Mouse (Mus musculus) bone marrow, adult 2 months (tissue): ENCODE data around the gene Srgap3. TPM values are rescaled to one million over a fixed set of nuclear protein-coding genes. Genes with fewer than 3 reads are reported as not detected.

Source experiments
- H3K27ac ChIP-seq: fragments of 200-500 bp; 2 replicates; pipeline ENCODE4 v1.5.1; 2012; ENCODE audit warnings: low read depth, mild to moderate bottlenecking, control low read depth, inconsistent platforms, low read length; ENCODE audit not compliant: control insufficient read depth, poor library complexity, insufficient read depth
- H3K4me1 ChIP-seq: fragments of 200-500 bp; 2 replicates; pipeline ENCODE4 v1.6.1; 2011; ENCODE audit warnings: low read length; ENCODE audit not compliant: control insufficient read depth, insufficient read depth
- H3K4me3 ChIP-seq: fragments of 200-500 bp; replicated peaks from 2 replicates; pipeline ENCODE3; 2011; ENCODE audit warnings: mild to moderate bottlenecking, low read depth, low read length, control low read depth; ENCODE audit not compliant: control insufficient read depth
- CTCF ChIP-seq: fragments of 200-500 bp; IDR thresholded peaks from 2 replicates; pipeline ENCODE4 v1.5.1; 2011; ENCODE audit warnings: low read length, control low read depth; ENCODE audit not compliant: control insufficient read depth, insufficient read depth
- POLR2A ChIP-seq: fragments of 200-500 bp; IDR thresholded peaks from 2 replicates; pipeline ENCODE4 v1.6.1; 2011; ENCODE audit warnings: low read depth, mild to moderate bottlenecking, control low read depth, low read length, borderline replicate concordance; ENCODE audit not compliant: control insufficient read depth
- WGBS: fragments of 180-500 bp; shearing (Covaris S2); methylation state at CpG from one replicate; pipeline ENCODE4 v1.1.7; 2018; 5-methylcytosine and 5-hydroxymethylcytosine counted together
- polyA plus RNA-seq: library from polyadenylated mRNA; stranded (reverse); fragments of >200 nt; gene quantifications from 2 replicates; pipeline ENCODE4 v1.2.4, GENCODE M21; 2011; ENCODE audit warnings: low replicate concordance; ENCODE audit not compliant: missing spikeins, insufficient read depth, insufficient read length

Srgap3 gene
- 2.9 and 6.0 TPM in 2 replicates for polyA plus RNA-seq

- H3K27ac ChIP-seq = peak within 1 kb of the TSS; percentile 17; the same call in 1 of the 2 replicates
- under 1% methylated on average over 31 of the region's 31 CpGs for WGBS
- TF ChIP-seq POLR2A = no peak
- no peak for TF ChIP-seq CTCF
These were observed at the start of gene Srgap3 for GRCm38 (mm10) chr6:112946895-112947436. TSS of gene Srgap3 (minus strand) at chr6:112947266.

GRCm38 (mm10) chr6:112995708-112996107 is 48.6 kb upstream of the Srgap3 start:
- 44% methylated on average over 1 of the region's 1 CpGs for WGBS
- H3K4me3 ChIP-seq = no peak overlapping the region
- H3K27ac ChIP-seq = no peak overlapping the region
- H3K4me1 ChIP-seq = no peaks in the 10 kb centered on the region
- no peak for TF ChIP-seq POLR2A
- no peak for TF ChIP-seq CTCF

More at GRCm38 (mm10) chr6:112946895-112947436, at the start of gene Srgap3:
- Histone ChIP-seq H3K4me3 (peak within 1 kb of the TSS; percentile 73), H3K4me1 (0 out of 2 replicates have a peak, but pooled peaks cover 1% of the 10 kb centered on the region)

- TF ChIP-seq CTCF = no peak
- TF ChIP-seq POLR2A = no peak
- Histone ChIP-seq H3K27ac (no peak overlapping the region), H3K4me1 (no peaks in the 10 kb centered on the region), H3K4me3 (no peak overlapping the region)
- 69% methylated on average over 1 of the region's 1 CpGs for WGBS
These were observed 43.1 kb upstream of the Srgap3 start for GRCm38 (mm10) chr6:112990119-112990518.

- Histone ChIP-seq H3K4me3 (no peak overlapping the region), H3K4me1 (no peaks in the 10 kb centered on the region), H3K27ac (no peak overlapping the region)
- no peak for TF ChIP-seq POLR2A
- TF ChIP-seq CTCF = no peak
- 78% methylated on average over 9 of the region's 9 CpGs for WGBS
These were observed 38.6 kb upstream of the Srgap3 start for GRCm38 (mm10) chr6:112985362-112986314.

GRCm38 (mm10) chr6:112982241-112982640 is 35.2 kb upstream of the Srgap3 start:
- TF ChIP-seq POLR2A = no peak
- Histone ChIP-seq H3K4me3 (no peak overlapping the region), H3K4me1 (no peaks in the 10 kb centered on the region), H3K27ac (no peak overlapping the region)
- WGBS = 72% methylated on average over 7 of the region's 7 CpGs

- TF ChIP-seq CTCF (no peak), POLR2A (no peak)
- WGBS = 81% methylated on average over 3 of the region's 3 CpGs
- Histone ChIP-seq H3K4me3 (no peak overlapping the region), H3K4me1 (no peaks in the 10 kb centered on the region), H3K27ac (no peak overlapping the region)
These were observed 31.9 kb upstream of the Srgap3 start for GRCm38 (mm10) chr6:112978947-112979346.

- 90% methylated on average over 4 of the region's 4 CpGs for WGBS
- Histone ChIP-seq H3K27ac (no peak overlapping the region), H3K4me3 (no peak overlapping the region), H3K4me1 (no peaks in the 10 kb centered on the region)
- no peak for TF ChIP-seq POLR2A
- no peak for TF ChIP-seq CTCF
These were observed 30.2 kb upstream of the Srgap3 start for GRCm38 (mm10) chr6:112977246-112977645.

GRCm38 (mm10) chr6:112976541-112976940 is 29.5 kb upstream of the Srgap3 start:
- no peaks in the 10 kb centered on the region for H3K4me1 ChIP-seq
- H3K4me3 ChIP-seq = no peak overlapping the region
- TF ChIP-seq CTCF = no peak
- no peak for TF ChIP-seq POLR2A
- no peak overlapping the region for H3K27ac ChIP-seq
